Mouse (Mus musculus): Measurements from ENCODE around the gene Zfp112. TPM values are rescaled to one million over a fixed set of nuclear protein-coding genes. Genes with fewer than 3 reads are reported as not detected.

Zfp112 gene
- total and polyA plus RNA-seq, 3 experiments, result 0.40 to 0.55 (median 0.42) TPM

DNA sequence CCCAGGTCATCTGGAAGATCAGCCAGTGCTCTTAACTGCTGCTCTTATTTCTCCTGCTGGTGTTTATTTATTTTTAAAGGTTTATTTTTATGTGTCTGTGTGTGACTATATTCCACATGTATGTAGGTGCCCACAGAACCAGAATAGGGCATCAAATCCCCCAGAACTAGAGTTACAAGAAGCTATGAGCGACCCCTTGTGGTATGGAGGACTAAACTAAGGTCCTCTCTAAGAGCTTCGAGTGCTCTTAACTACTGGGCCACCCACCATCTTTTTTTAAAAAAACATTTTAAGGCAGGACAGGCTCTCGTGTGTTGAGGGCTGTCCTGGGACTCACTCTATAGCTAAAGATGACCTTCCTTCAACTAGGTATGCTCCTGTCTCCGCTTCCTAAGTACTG is 25.2 kb upstream of the Zfp112 start:
- Histone ChIP-seq H3K9ac (ENCODE audit: insufficient read depth, low read depth) (no peak overlapping the region), H3K27me3 (replicated peaks) (no peaks in the 10 kb centered on the region), H3K9me3 (replicated peaks; ENCODE audit: low read length) (peaks cover 2% of the 10 kb centered on the region), H3K36me3 (replicated peaks in 1 of 2; ENCODE audit: control insufficient read depth in 1 of 2, insufficient read depth in 1 of 2, low read length in 1 of 2) (peaks cover 6 to 38% of the 10 kb centered on the region in 2 experiments), H3K4me1 (ENCODE audit: control insufficient read depth in 1 of 2, insufficient read depth in 2 of 2) (peaks cover 9 to 23% of the 10 kb centered on the region in 2 experiments), H3K4me2 (ENCODE audit: insufficient read depth, low read depth, poor library complexity, severe bottlenecking) (no peak overlapping the region), H3K79me2 (replicated peaks; ENCODE audit: control insufficient read depth, extremely low read depth, insufficient read depth, poor library complexity, severe bottlenecking) (peaks cover 25% of the 10 kb centered on the region), H3K4me3 (replicated peaks in 1 of 3; ENCODE audit: low read depth in 2 of 3, low read length in 2 of 3, poor library complexity in 1 of 3) (no peak overlapping the region), H3K27ac (ENCODE audit: insufficient read depth, low read depth) (no peak overlapping the region)
- dilution Hi-C loops (cut with MboI; ENCODE audit: extremely low pct_ligation_motif_present, extremely low pct_unique_long_range_greater_than_20kb, low sequenced_read_pairs), result no loop called here
- no peak for DNase-seq (ENCODE audit: extremely low read depth)
- in situ Hi-C loops (cut with MboI; ENCODE audit: low pct_ligation_motif_present, low pct_unique_long_range_greater_than_20kb, low sequenced_read_pairs), result no loop called here
- TF ChIP-seq MXI1 (IDR thresholded peaks at IDR 0.05; ENCODE audit: low read depth, low read length) (no peak), BHLHE40 (IDR thresholded peaks at IDR 0.05; ENCODE audit: low read depth, low read length) (no peak), RAD21 (IDR thresholded peaks at IDR 0.05; ENCODE audit: low read depth, low read length) (no peak), ZNF384 (IDR thresholded peaks at IDR 0.05; ENCODE audit: low read depth, low read length) (no peak), MYC (IDR thresholded peaks at IDR 0.05; ENCODE audit: low read depth, low read length) (no peak), NRF1 (IDR thresholded peaks at IDR 0.05; ENCODE audit: low read depth, low read length) (no peak), USF2 (conservative IDR thresholded peaks at IDR 0.05; ENCODE audit: low read depth, low read length) (no peak), CHD1 (IDR thresholded peaks at IDR 0.05; ENCODE audit: low read depth, low read length) (no peak), CTCF (conservative IDR thresholded peaks at IDR 0.05 in 1 of 2, IDR thresholded peaks at IDR 0.05 in 1 of 2; ENCODE audit: low read depth in 2 of 2, low read length in 2 of 2) (no peak), ZMIZ1 (IDR thresholded peaks at IDR 0.05; ENCODE audit: low read depth, low read length) (no peak), IRF4 (IDR thresholded peaks at IDR 0.05; ENCODE audit: low read depth, low read length) (no peak), SIN3A (IDR thresholded peaks at IDR 0.05; ENCODE audit: low read length) (no peak), MAX (IDR thresholded peaks at IDR 0.05; ENCODE audit: low read length) (no peak), EP300 (IDR thresholded peaks at IDR 0.05; ENCODE audit: low read length) (no peak), USF1 (IDR thresholded peaks at IDR 0.05; ENCODE audit: low read depth, low read length) (no peak), MEF2A (IDR thresholded peaks at IDR 0.05; ENCODE audit: borderline replicate concordance, low read depth, low read length) (no peak)

DNA sequence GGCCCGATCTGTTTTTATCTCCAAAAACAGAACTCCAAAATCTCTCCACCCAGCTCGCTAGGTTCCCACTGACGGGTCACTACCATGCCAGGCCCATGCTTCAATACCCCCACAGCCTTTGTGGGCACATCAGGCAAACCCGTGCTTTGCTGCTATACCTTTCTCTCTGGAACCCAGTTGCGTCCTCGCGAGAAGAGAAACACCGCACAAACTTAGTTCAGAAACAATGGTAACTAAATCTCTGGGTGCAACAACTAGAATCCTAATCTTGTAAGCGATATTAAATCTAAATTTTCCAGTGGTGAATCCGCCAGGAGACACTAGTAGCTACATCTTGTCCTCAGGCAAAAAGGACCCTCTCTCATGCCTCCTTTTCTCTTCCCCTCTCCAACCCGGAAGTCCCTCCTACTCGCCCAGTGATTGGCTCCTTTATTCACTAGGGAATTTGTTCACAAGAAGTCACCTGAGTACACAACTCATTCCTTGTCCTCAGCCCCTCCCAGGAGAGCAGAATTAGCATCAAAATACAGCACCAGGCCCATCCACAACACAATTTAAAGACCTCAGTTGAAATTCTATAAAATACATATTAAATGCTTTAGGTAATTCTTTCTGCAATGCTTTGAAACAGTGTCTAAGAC is 24.5 kb upstream of the Zfp112 start:
- H3K27me3 ChIP-seq (replicated peaks), result no peaks in the 10 kb centered on the region
- TF ChIP-seq ZC3H11A (IDR thresholded peaks at IDR 0.05; ENCODE audit: low read depth, low read length), result no peak
- TF ChIP-seq NRF1 (IDR thresholded peaks at IDR 0.05; ENCODE audit: low read depth, low read length), result no peak
- TF ChIP-seq PAX5 (IDR thresholded peaks at IDR 0.05; ENCODE audit: low read length), result no peak
- TF ChIP-seq POLR2AphosphoS2 (IDR thresholded peaks at IDR 0.05; ENCODE audit: low read depth, low read length), result no peak
- no peak for TF ChIP-seq CTCF (conservative IDR thresholded peaks at IDR 0.05 in 1 of 2, IDR thresholded peaks at IDR 0.05 in 1 of 2; ENCODE audit: low read depth in 2 of 2, low read length in 2 of 2)
- no peak for TF ChIP-seq GABPA (IDR thresholded peaks at IDR 0.05; ENCODE audit: insufficient replicate concordance, low read depth, low read length)
- no peak for TF ChIP-seq ETS1 (conservative IDR thresholded peaks at IDR 0.05; ENCODE audit: low read depth, low read length)
- TF ChIP-seq RCOR1 (conservative IDR thresholded peaks at IDR 0.05; ENCODE audit: low read depth, low read length), result no peak
- TF ChIP-seq JUN (IDR thresholded peaks at IDR 0.05; ENCODE audit: insufficient read depth, low read depth, low read length), result no peak
- TF ChIP-seq TBP (conservative IDR thresholded peaks at IDR 0.05; ENCODE audit: low read depth, low read length), result no peak
- no peak for TF ChIP-seq MEF2A (IDR thresholded peaks at IDR 0.05; ENCODE audit: borderline replicate concordance, low read depth, low read length)
- TF ChIP-seq ZKSCAN1 (IDR thresholded peaks at IDR 0.05; ENCODE audit: borderline replicate concordance, low read depth, low read length), result no peak
- no peak for TF ChIP-seq TCF12 (IDR thresholded peaks at IDR 0.05; ENCODE audit: low read depth, low read length)
- TF ChIP-seq SMC3 (IDR thresholded peaks at IDR 0.05; ENCODE audit: low read depth, low read length), result no peak
- in situ Hi-C loops (cut with MboI; ENCODE audit: low pct_ligation_motif_present, low pct_unique_long_range_greater_than_20kb, low sequenced_read_pairs), result no loop called here
- no peak for DNase-seq (ENCODE audit: extremely low read depth)
- dilution Hi-C loops (cut with MboI; ENCODE audit: extremely low pct_ligation_motif_present, extremely low pct_unique_long_range_greater_than_20kb, low sequenced_read_pairs), result no loop called here
- peaks cover 23% of the 10 kb centered on the region for H3K79me2 ChIP-seq (replicated peaks; ENCODE audit: control insufficient read depth, extremely low read depth, insufficient read depth, poor library complexity, severe bottlenecking)
- no peak overlapping the region for H3K4me2 ChIP-seq (ENCODE audit: insufficient read depth, low read depth, poor library complexity, severe bottlenecking)
- no peak overlapping the region for H3K4me3 ChIP-seq (replicated peaks in 1 of 3; ENCODE audit: low read depth in 2 of 3, low read length in 2 of 3, poor library complexity in 1 of 3)
- H3K27ac ChIP-seq (ENCODE audit: insufficient read depth, low read depth), result no peak overlapping the region
- H3K9me3 ChIP-seq (replicated peaks; ENCODE audit: low read length), result no peaks in the 10 kb centered on the region
- no peak overlapping the region for H3K9ac ChIP-seq (ENCODE audit: insufficient read depth, low read depth)
- H3K36me3 ChIP-seq (replicated peaks in 1 of 2; ENCODE audit: control insufficient read depth in 1 of 2, insufficient read depth in 1 of 2, low read length in 1 of 2), result peaks cover 6 to 38% of the 10 kb centered on the region in 2 experiments
- H3K4me1 ChIP-seq (ENCODE audit: control insufficient read depth in 1 of 2, insufficient read depth in 2 of 2), result peaks cover 9 to 23% of the 10 kb centered on the region in 2 experiments
